Mouse (Mus musculus): ENCODE data around the gene Ceacam5. TPM values are rescaled to one million over a fixed set of nuclear protein-coding genes. Genes with fewer than 3 reads are reported as not detected.

Ceacam5 gene
- not detected in 2 replicates for polyA plus RNA-seq (2016; fragmentation: Nextera tagmentation; extraction: Ambion mirVana)

DNA sequence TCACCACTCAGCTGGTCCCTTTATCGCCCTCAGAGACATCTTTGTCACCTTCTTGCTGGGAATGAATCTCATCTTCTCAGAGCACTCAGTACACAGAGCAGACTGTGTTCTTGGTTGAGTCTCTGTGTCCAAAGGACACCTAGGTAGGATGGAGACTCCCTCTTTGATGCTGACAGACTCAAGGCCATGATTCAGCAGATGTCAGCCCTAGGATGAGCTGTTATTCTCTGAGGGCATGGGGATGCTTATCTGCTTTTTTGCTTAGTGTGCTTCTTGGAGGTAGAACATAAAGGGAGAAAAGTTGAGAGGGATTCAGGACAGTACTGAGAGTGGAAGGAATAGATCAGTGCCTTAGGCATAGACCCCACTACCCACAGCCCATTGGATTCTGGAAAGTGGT is at the start of gene Ceacam5:
Gene Ceacam5, plus strand, starts transcription at position 301 of the 400 bp plus-strand sequence.
- ATAC-seq (ENCODE audit: insufficient number of reproducible peaks, insufficient read depth, low FRiP score, low TSS enrichment) = no peak
- no peak within 1 kb of the TSS for H3K4me3 ChIP-seq
- H3K27ac ChIP-seq = no peak within 1 kb of the TSS
- H3K36me3 ChIP-seq = no peaks in the 10 kb centered on the region
- 54% methylated on average over 1 of the region's 1 CpGs for WGBS
- peaks cover 40% of the 10 kb centered on the region for H3K9me3 ChIP-seq
- no peaks in the 10 kb centered on the region for H3K27me3 ChIP-seq
- H3K4me1 ChIP-seq = no peaks in the 10 kb centered on the region
- no peak within 1 kb of the TSS for H3K4me2 ChIP-seq (replicated peaks)
- H3K9ac ChIP-seq = no peak within 1 kb of the TSS

Other genes starting within 250 kb of the Ceacam5 start
- not detected in 2 replicates for gene Ceacam14, start 99.4 kb downstream of the Ceacam5 start, polyA plus RNA-seq (2016; fragmentation: Nextera tagmentation; extraction: Ambion mirVana)
- gene Gm5155, start 158.5 kb downstream of the Ceacam5 start, polyA plus RNA-seq (2016; fragmentation: Nextera tagmentation; extraction: Ambion mirVana) = not detected in 2 replicates

Data from embryonic facial prominence, embryonic 12.5 days (tissue).